Mouse (Mus musculus) CD4-positive, CD25-positive, alpha-beta regulatory T cell, adult 2 months (primary cell): ENCODE data around the gene Pknox2.

Experiments used
- DNase-seq: peaks from one replicate; pipeline ENCODE4 v3.0.0-alpha.2; 2012; ENCODE audit warnings: low read depth, low spot score

Pknox2 gene

GRCm38 (mm10) chr9:37051669-37052068 lies 95.5 kb downstream of the Pknox2 start:
- DNase-seq, result no peak

GRCm38 (mm10) chr9:37047490-37047889 lies 99.7 kb downstream of the Pknox2 start:
- DNase-seq, result no peak

GRCm38 (mm10) chr9:37045875-37046274 lies 101.3 kb downstream of the Pknox2 start:
- DNase-seq, result no peak

- no peak for DNase-seq
These were observed 103.0 kb downstream of the Pknox2 start for GRCm38 (mm10) chr9:37044165-37044564.

- DNase-seq, result no peak
These were observed 108.3 kb downstream of the Pknox2 start for GRCm38 (mm10) chr9:37038859-37039258.

GRCm38 (mm10) chr9:37038445-37038844 lies 108.8 kb downstream of the Pknox2 start:
- DNase-seq, result no peak

- no peak for DNase-seq
These were observed 109.8 kb downstream of the Pknox2 start for GRCm38 (mm10) chr9:37037405-37037804.

- DNase-seq, result peak; percentile 4
These were observed 112.0 kb downstream of the Pknox2 start for GRCm38 (mm10) chr9:37035248-37035647.

- DNase-seq, result no peak
These were observed 112.9 kb downstream of the Pknox2 start for GRCm38 (mm10) chr9:37034316-37034715.

- no peak for DNase-seq
These were observed 116.6 kb downstream of the Pknox2 start for GRCm38 (mm10) chr9:37030347-37031213.

- no peak for DNase-seq
These were observed 117.3 kb downstream of the Pknox2 start for GRCm38 (mm10) chr9:37029811-37030346.

GRCm38 (mm10) chr9:37027825-37028575 lies 119.2 kb downstream of the Pknox2 start:
- DNase-seq, result no peak

- no peak for DNase-seq
These were observed 121.3 kb downstream of the Pknox2 start for GRCm38 (mm10) chr9:37025913-37026312.

- no peak for DNase-seq
These were observed 125.5 kb downstream of the Pknox2 start for GRCm38 (mm10) chr9:37021586-37022230.

- no peak for DNase-seq
These were observed 129.1 kb downstream of the Pknox2 start for GRCm38 (mm10) chr9:37018154-37018553.

- DNase-seq, result no peak
These were observed 130.0 kb downstream of the Pknox2 start for GRCm38 (mm10) chr9:37017169-37017568.

- no peak for DNase-seq
These were observed 131.0 kb downstream of the Pknox2 start for GRCm38 (mm10) chr9:37016165-37016564.

GRCm38 (mm10) chr9:37013565-37013964 lies 133.6 kb downstream of the Pknox2 start:
- DNase-seq, result no peak

GRCm38 (mm10) chr9:37008090-37008489 lies 139.1 kb downstream of the Pknox2 start:
- no peak for DNase-seq

- no peak for DNase-seq
These were observed 142.5 kb downstream of the Pknox2 start for GRCm38 (mm10) chr9:37004676-37005075.

- DNase-seq, result no peak
These were observed 145.2 kb downstream of the Pknox2 start for GRCm38 (mm10) chr9:37001935-37002535.

- DNase-seq, result no peak
These were observed 147.8 kb downstream of the Pknox2 start for GRCm38 (mm10) chr9:36999393-36999792.
